Mouse (Mus musculus) layer of hippocampus, postnatal 25 days (tissue): ENCODE measurements at regions not wholly inside any gene's neighbourhood (a gene's known extent, or its start where the extent isn't known, plus 50 kb on each side); places are given as distances from the start of the nearest gene placed in this dataset.
A peak's percentile ranks its signal among the peaks of the same experiment; 100 is the strongest.
"Not testable (repeated sequence)": the region's sequence is repeated elsewhere in the genome, so short reads cannot be mapped to it uniquely, and the experiment has no call there.

Source experiments
- DNase-seq, 2 experiments: peaks; one replicate each; pipeline ENCODE4 v3.0.0; 2022; ENCODE audit warnings: mixed read lengths in 2 of 2, low spot score in 1 of 2; ENCODE audit errors: extremely low spot score in 1 of 2

GRCm38 (mm10) chr3:80070726-80071125 lies 186.4 kb downstream of the Fam198b start:
- no peak for DNase-seq

GRCm38 (mm10) chr3:80079801-80080418 lies 195.6 kb downstream of the Fam198b start:
- peak; percentile 49 to 81 for DNase-seq

- no peak for DNase-seq
Measured at GRCm38 (mm10) chr3:80081210-80081609, 196.9 kb downstream of the Fam198b start.

DNA sequence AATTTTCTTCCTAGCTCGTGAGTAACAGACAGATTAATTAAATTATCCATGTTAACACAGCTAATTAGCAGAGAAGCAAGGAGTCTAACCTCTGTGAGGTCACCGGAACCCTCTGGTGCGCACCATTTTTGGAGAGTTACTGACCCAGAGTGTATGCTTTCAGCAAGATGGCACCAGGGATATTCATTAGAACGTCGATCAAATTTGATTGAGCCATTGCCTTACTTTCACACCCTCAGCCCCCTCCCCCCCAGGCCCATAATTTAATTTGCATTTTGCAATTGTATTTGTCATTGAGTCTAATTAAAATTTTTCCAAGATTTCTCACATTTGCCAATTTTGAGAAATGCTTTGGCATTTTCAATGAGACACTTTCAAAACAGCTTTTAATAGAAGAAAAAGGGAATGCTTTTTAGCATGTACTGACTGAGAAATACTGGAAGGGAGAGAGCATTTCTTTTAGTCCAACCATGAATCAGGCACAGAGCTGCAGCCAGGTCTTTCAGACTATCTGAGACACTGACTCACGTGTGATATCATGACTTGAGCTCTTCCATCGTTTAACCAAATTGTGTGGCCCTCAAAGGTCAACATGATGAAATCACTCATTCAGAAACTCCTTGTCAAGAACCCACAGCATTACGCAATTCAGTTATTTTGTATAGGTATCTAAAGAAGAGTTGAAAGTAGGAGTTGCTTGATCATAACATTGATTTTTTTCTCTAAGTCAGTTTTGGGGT lies 198.6 kb downstream of the Fam198b start:
- DNase-seq = no peak

DNA sequence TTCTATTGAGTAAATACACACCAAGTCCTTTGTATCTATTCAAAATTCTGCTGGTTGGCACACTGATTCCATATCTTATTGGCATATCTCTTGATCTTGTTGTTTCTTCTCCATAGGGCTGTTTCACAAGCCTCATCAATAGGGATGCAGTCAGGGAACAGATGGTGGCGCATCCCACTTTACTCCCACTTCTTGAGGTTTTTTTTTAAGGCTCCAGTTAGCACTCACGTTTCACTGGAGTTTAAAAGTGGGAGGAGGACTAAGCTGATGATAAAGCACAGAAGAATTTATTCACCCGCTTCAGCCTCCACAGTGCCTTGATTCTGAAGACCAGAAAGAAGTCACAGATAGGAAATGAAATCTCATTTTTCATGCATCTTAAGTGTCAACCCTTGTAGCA lies 199.8 kb downstream of the Fam198b start:
- no peak for DNase-seq

DNA sequence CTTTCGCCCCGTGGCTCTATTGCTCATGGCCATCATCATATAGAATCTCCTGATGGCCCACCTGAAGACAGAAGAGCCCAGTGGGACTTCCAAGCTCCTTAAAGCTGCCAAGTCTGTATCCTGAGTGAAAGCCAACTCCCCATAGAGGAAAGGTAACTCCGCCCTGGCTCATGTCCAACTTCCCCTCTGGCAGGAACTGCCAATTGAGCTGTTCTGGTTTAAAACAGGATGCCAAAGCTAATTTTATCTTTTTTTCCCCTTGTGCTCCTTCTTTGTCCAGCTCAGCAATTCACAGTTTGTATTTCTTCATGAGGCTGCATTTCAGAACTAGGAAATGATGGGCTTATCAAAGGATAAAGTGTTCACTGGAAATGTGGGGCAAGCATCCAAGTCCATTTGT lies 215.3 kb downstream of the Fam198b start:
- no peak for DNase-seq

DNA sequence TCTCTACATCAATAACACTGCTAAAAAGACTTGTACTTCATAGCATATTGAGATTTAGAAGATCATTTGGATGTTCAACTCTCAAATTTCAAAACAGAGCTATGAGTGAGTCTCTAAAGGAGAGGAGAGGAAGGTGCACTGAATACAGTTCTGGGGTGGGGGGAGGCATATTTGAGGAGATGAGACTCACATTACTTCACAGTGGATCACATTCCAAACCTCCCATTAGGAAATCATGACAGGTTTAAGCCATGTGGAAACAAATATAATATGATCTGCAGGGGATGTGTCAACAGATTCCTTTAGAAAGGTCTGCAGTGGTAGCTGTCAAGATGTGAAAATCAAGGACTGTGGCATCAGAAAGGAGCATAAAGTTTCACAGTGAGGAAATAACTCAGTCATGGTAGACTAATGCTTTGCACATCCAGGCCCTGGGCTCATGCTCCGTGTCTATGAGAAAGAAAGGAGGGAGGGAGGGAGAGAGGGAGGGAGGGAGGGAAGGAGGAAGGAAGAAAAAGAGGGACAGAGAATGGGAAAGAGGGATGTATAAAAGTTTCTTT lies 235.9 kb downstream of the Fam198b start:
- no peak for DNase-seq

DNA sequence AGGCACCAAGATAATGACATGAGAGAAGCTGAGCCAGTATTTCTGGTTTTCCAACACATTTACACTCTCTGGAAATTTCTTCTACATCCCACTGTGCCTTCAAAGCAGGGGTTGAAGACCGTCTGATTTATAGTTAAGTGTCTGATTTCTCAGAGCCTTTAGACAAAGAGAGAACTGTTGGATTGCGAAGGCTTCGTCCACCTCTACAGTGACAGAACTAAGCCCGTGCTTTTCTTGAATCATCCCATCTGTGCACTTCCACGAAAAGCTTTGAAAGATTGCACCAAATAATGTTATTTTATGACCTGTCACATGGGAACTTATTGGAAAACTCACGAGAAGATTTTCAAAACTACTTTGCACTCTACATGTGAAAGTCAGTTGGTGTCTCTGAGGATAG lies 239.3 kb downstream of the Fam198b start:
- DNase-seq = no peak

DNA sequence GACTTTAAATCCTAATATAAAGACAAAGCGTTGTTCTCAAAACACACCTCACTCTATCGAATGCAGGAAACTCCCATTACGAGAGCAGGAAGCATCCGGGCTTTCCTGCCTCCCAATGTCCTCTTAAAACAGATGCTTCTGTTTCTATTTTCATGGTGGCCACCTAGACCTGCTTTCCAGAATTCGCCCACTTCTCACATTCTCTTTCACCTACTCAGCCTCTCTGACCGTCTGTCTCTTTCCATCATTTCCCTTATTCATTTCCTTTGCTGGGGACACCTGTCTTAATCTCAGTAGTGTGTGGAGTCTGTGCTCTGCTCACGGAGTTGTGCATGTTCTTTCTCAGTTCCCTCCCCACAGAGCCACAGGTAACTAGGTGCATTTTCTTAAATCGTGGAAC lies 240.3 kb downstream of the Fam198b start:
- DNase-seq = no peak

DNA sequence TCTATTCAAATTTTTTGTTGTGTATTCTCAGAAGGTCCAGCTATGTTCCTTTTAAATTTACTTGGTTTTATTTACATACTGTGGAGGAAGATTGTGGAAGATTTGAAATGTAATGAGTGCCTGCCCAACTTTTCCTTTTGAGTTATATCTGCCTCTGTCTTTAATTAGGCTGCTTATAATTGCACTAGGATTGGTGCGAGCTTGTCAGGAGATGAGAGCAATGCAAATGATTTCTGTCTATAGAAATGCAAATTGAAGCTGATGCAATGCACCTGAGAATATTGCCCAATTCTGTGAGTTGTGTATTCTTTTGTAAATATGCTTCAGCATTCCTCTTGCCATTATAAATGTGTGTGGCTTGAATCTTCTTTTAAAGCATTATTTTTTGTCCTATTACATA lies 257.4 kb downstream of the Fam198b start:
- DNase-seq = no peak

- DNase-seq = no peak
Measured at GRCm38 (mm10) chr3:80160473-80160872, 276.1 kb downstream of the Fam198b start.

GRCm38 (mm10) chr3:80181749-80182148 lies 297.4 kb downstream of the Fam198b start:
- no peak for DNase-seq

DNA sequence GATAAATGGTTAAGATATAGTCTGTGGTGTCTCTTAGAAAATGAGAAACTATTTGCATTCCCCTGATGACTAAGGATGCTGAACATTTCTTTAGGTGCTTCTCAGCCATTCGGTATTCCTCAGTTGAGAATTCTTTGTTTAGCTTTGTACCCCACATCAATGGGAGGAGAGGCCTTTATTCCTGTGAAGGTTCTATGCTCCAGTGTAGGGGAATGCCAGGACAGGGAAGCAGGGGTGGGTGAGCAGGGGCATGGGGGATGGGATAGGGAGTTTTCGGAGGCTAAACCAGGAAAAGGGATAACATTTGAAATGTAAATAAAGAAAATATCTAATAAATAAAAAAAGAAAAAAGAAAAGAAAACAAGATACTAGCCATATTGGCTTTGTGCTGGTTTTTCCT lies 297.8 kb downstream of the Fam198b start:
- not testable (repeated sequence) for DNase-seq

DNA sequence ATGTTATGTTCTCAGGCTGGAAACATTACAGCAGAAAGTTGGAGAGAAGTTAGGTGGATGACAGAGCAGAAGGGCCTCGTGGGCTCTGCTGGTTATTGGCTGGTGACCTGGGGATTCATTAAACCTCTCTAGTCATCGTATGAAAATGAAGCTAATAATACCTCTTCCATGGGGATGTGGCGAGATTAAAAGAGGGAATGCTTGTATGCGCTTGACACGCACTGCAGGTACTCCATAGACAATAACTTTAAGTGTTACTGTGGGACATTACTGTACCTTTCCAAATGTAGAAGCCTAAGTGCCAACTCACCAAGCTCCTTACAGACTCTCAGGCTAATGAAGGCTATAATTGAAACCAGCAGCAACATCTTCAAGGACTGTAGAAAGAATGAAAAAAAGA lies 303.1 kb downstream of the Fam198b start:
- DNase-seq = no peak

DNA sequence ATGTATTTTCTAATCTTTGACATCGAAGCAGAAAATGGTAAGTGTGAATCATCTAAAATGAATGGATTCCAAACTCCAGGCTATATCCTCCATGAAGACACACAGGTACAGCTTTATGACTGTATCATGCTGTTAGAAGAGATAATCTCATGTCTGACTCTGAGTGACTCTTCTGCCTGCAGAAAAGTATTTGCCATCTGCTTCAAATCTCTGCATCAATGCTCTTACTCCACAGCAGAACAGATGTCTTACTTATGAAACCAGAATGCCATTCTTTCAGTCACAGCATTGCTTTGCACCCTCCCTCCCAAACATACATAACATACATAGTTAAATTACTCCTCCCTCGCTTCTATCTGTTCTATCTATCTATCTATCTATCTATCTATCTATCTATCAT lies 316.6 kb downstream of the Fam198b start:
- no peak for DNase-seq

GRCm38 (mm10) chr3:80204821-80205220 lies 320.5 kb downstream of the Fam198b start:
- DNase-seq = no peak

- no peak for DNase-seq
Measured at GRCm38 (mm10) chr3:80205351-80205750, 321.0 kb downstream of the Fam198b start.

- no peak for DNase-seq
Measured at GRCm38 (mm10) chr3:80207022-80207421, 322.7 kb downstream of the Fam198b start.

GRCm38 (mm10) chr3:80208028-80208427 lies 323.7 kb downstream of the Fam198b start:
- no peak for DNase-seq

- no peak for DNase-seq
Measured at GRCm38 (mm10) chr3:80209596-80209995, 325.3 kb downstream of the Fam198b start.

- no peak for DNase-seq
Measured at GRCm38 (mm10) chr3:80211323-80212109, 327.2 kb downstream of the Fam198b start.
